Mouse (Mus musculus): ENCODE measurements at regions not wholly inside any gene's neighbourhood (a gene's known extent, or its start where the extent isn't known, plus 50 kb on each side); places are given as distances from the start of the nearest gene placed in this dataset.

GRCm38 (mm10) chr2:144182542-144182941 is 87.9 kb upstream of the Mgme1 start:
- TF ChIP-seq CTCF (IDR thresholded peaks at IDR 0.05; ENCODE audit: extremely low read depth, insufficient read length, insufficient replicate concordance, low read depth, low read length) (no peak), POLR2A (IDR thresholded peaks at IDR 0.05; ENCODE audit: low read depth, low read length) (no peak)

Data from small intestine, adult 2 months (tissue).